Mouse (Mus musculus) intestine, embryonic 15.5 days (tissue): ENCODE results near the gene Slc22a22. TPM values are rescaled to one million over a fixed set of nuclear protein-coding genes. Genes with fewer than 3 reads are reported as not detected.

Experiments
- ATAC-seq: fragments of 200-750 bp; cut with Nextera tagmentation; 2 replicates; pipeline ENCODE4 v1.8.0; 2017; ENCODE audit warnings: moderate TSS enrichment, moderate library complexity
- H3K27ac ChIP-seq: fragments of 300-500 bp; sonication (generic); 2 replicates; pipeline ENCODE4 v1.5.1; 2015; ENCODE audit warnings: mild to moderate bottlenecking, inconsistent platforms
- H3K27me3 ChIP-seq: fragments of 300-500 bp; sonication (generic); replicated peaks from 2 replicates; pipeline ENCODE4 v1.6.1; 2015; ENCODE audit warnings: inconsistent platforms
- H3K36me3 ChIP-seq: fragments of 300-500 bp; sonication (generic); 2 replicates; pipeline ENCODE4 v1.6.1; 2015; ENCODE audit warnings: inconsistent platforms
- H3K4me1 ChIP-seq: fragments of 300-500 bp; sonication (generic); replicated peaks from 2 replicates; pipeline ENCODE4 v1.6.1; 2015; ENCODE audit warnings: inconsistent platforms
- H3K4me2 ChIP-seq: fragments of 300-500 bp; sonication (generic); replicated peaks from 2 replicates; pipeline ENCODE4 v1.6.1; 2015; ENCODE audit warnings: mild to moderate bottlenecking, inconsistent platforms
- H3K4me3 ChIP-seq: fragments of 300-500 bp; sonication (generic); replicated peaks from 2 replicates; pipeline ENCODE4 v1.5.1; 2015; ENCODE audit warnings: inconsistent platforms
- H3K9ac ChIP-seq: fragments of 300-500 bp; sonication (generic); 2 replicates; pipeline ENCODE4 v1.6.1; 2015; ENCODE audit warnings: inconsistent platforms
- H3K9me3 ChIP-seq: fragments of 300-500 bp; sonication (generic); 2 replicates; pipeline ENCODE4 v1.6.1; 2016; ENCODE audit warnings: inconsistent platforms
- WGBS: fragments of 180-500 bp; shearing (Covaris S2); methylation state at CpG from one replicate; pipeline ENCODE4 v1.1.7; 2015; 5-methylcytosine and 5-hydroxymethylcytosine counted together
- polyA plus RNA-seq: library from polyadenylated mRNA; unstranded; fragments of >200 nt; fragmentation: Nextera tagmentation; extraction: Ambion mirVana; gene quantifications from 2 replicates; pipeline ENCODE4 v1.2.1, GENCODE M21; 2015

Slc22a22 gene
- polyA plus RNA-seq, 1 experiment from 2014 or later, result not detected

DNA sequence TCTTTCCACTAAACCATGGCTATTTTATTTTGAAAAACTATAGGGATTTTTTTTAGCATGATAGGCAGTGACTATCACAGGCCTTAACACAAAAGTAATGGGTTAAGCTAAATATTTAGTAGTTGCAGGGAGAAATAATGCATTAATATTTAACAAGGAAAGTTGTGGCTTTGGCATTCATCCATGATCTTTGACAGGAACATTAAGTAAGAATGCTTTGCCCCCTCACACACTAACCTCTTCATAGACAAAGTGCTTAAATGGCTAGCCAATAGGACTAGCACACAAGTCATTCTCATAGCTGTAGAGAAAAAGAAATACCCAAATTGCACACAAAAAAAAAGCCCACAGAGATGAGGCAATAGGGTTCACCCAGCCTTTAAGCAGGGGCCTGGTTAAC is 11.4 kb downstream of the Slc22a22 start:
- no peak for ATAC-seq
- Histone ChIP-seq H3K4me2 (no peak overlapping the region), H3K27me3 (no peaks in the 10 kb centered on the region), H3K9me3 (no peaks in the 10 kb centered on the region), H3K4me1 (no peaks in the 10 kb centered on the region), H3K36me3 (no peaks in the 10 kb centered on the region), H3K27ac (no peak overlapping the region), H3K9ac (no peak overlapping the region), H3K4me3 (no peak overlapping the region)

GRCm38 (mm10) chr15:57465061-57465460 is 12.4 kb downstream of the Slc22a22 start:
- Histone ChIP-seq H3K27me3 (no peaks in the 10 kb centered on the region), H3K4me2 (no peak overlapping the region), H3K9ac (no peak overlapping the region), H3K4me3 (no peak overlapping the region), H3K27ac (no peak overlapping the region), H3K36me3 (no peaks in the 10 kb centered on the region), H3K4me1 (no peaks in the 10 kb centered on the region), H3K9me3 (no peaks in the 10 kb centered on the region)
- WGBS, result 79% methylated on average over 6 of the region's 6 CpGs
- ATAC-seq, result no peak

GRCm38 (mm10) chr15:57464066-57464465 is 13.4 kb downstream of the Slc22a22 start:
- H3K4me2 ChIP-seq, result no peak overlapping the region
- no peaks in the 10 kb centered on the region for H3K9me3 ChIP-seq
- no peak overlapping the region for H3K27ac ChIP-seq
- H3K4me3 ChIP-seq, result no peak overlapping the region
- no peaks in the 10 kb centered on the region for H3K36me3 ChIP-seq
- no peak overlapping the region for H3K9ac ChIP-seq
- H3K27me3 ChIP-seq, result no peaks in the 10 kb centered on the region
- ATAC-seq, result no peak
- H3K4me1 ChIP-seq, result no peaks in the 10 kb centered on the region
- WGBS, result 61% methylated on average over 11 of the region's 11 CpGs

- Histone ChIP-seq H3K4me1 (no peaks in the 10 kb centered on the region), H3K36me3 (no peaks in the 10 kb centered on the region), H3K27me3 (no peaks in the 10 kb centered on the region), H3K9ac (no peak overlapping the region), H3K4me3 (no peak overlapping the region), H3K9me3 (no peaks in the 10 kb centered on the region), H3K4me2 (no peak overlapping the region), H3K27ac (no peak overlapping the region)
- WGBS, result 71% methylated on average over 1 of the region's 1 CpGs
- ATAC-seq, result no peak
These were observed 16.1 kb downstream of the Slc22a22 start for GRCm38 (mm10) chr15:57461284-57461683.

DNA sequence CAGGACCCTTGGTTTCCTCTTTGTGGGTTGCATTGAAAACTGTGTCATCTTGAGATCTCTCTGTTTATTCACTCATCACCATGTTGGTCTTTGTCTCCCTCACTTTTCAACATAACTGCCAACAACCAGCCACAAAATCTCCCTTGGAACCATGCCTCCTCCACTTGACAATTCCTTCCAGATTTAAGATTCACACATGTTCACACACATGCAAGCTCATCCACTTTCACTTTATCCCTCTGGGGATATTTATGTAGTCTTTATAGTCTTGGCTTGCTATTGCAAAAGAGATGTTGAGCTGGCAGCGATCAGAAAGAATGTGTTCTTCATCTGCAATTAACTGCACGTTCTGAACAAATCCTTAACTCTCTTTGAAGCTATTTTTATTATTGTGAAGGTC is 20.1 kb downstream of the Slc22a22 start:
- Histone ChIP-seq H3K4me3 (no peak overlapping the region), H3K27me3 (no peaks in the 10 kb centered on the region), H3K27ac (no peak overlapping the region), H3K9me3 (no peaks in the 10 kb centered on the region), H3K4me1 (no peaks in the 10 kb centered on the region), H3K9ac (no peak overlapping the region), H3K36me3 (no peaks in the 10 kb centered on the region), H3K4me2 (no peak overlapping the region)
- 47% methylated on average over 2 of the region's 2 CpGs for WGBS
- no peak for ATAC-seq

- Histone ChIP-seq H3K9me3 (no peaks in the 10 kb centered on the region), H3K27ac (no peak overlapping the region), H3K4me1 (no peaks in the 10 kb centered on the region), H3K4me2 (no peak overlapping the region), H3K27me3 (no peaks in the 10 kb centered on the region), H3K4me3 (no peak overlapping the region), H3K36me3 (no peaks in the 10 kb centered on the region), H3K9ac (no peak overlapping the region)
- no peak for ATAC-seq
- 45% methylated on average over 2 of the region's 2 CpGs for WGBS
These were observed 42.6 kb downstream of the Slc22a22 start for GRCm38 (mm10) chr15:57434710-57435404.

GRCm38 (mm10) chr15:57408498-57408897 is 68.9 kb downstream of the Slc22a22 start:
- Histone ChIP-seq H3K9ac (no peak overlapping the region), H3K36me3 (no peaks in the 10 kb centered on the region), H3K4me2 (no peak overlapping the region), H3K4me3 (no peak overlapping the region), H3K4me1 (no peaks in the 10 kb centered on the region), H3K27me3 (no peaks in the 10 kb centered on the region), H3K27ac (no peak overlapping the region), H3K9me3 (no peaks in the 10 kb centered on the region)
- WGBS, result 62% methylated on average over 2 of the region's 2 CpGs
- no peak for ATAC-seq

- Histone ChIP-seq H3K9me3 (no peaks in the 10 kb centered on the region), H3K27ac (no peak overlapping the region), H3K4me2 (no peak overlapping the region), H3K36me3 (no peaks in the 10 kb centered on the region), H3K27me3 (no peaks in the 10 kb centered on the region), H3K9ac (no peak overlapping the region), H3K4me3 (no peak overlapping the region), H3K4me1 (no peaks in the 10 kb centered on the region)
- WGBS, result 55% methylated on average over 3 of the region's 3 CpGs
- no peak for ATAC-seq
These were observed 78.8 kb downstream of the Slc22a22 start for GRCm38 (mm10) chr15:57398439-57399148.

- ATAC-seq, result no peak
- WGBS, result 76% methylated on average over 4 of the region's 4 CpGs
These were observed 83.4 kb downstream of the Slc22a22 start for GRCm38 (mm10) chr15:57394053-57394452.

GRCm38 (mm10) chr15:57380381-57380780 is 97.0 kb downstream of the Slc22a22 start:
- no peak overlapping the region for H3K27ac ChIP-seq
- no peak overlapping the region for H3K9ac ChIP-seq
- no peak overlapping the region for H3K4me2 ChIP-seq
- WGBS, result 84% methylated on average over 7 of the region's 7 CpGs
- no peaks in the 10 kb centered on the region for H3K4me1 ChIP-seq
- H3K9me3 ChIP-seq, result no peaks in the 10 kb centered on the region
- H3K4me3 ChIP-seq, result no peak overlapping the region
- no peak for ATAC-seq
- H3K36me3 ChIP-seq, result no peaks in the 10 kb centered on the region
- no peaks in the 10 kb centered on the region for H3K27me3 ChIP-seq

More at GRCm38 (mm10) chr15:57394053-57394452, 83.4 kb downstream of the Slc22a22 start:
- Histone ChIP-seq H3K9me3 (no peaks in the 10 kb centered on the region), H3K4me2 (no peak overlapping the region), H3K36me3 (no peaks in the 10 kb centered on the region), H3K27ac (no peak overlapping the region), H3K4me1 (no peaks in the 10 kb centered on the region), H3K27me3 (no peaks in the 10 kb centered on the region), H3K9ac (no peak overlapping the region), H3K4me3 (no peak overlapping the region)

- Histone ChIP-seq H3K4me1 (no peaks in the 10 kb centered on the region), H3K9me3 (no peaks in the 10 kb centered on the region), H3K4me3 (no peak overlapping the region), H3K27me3 (no peaks in the 10 kb centered on the region), H3K9ac (no peak overlapping the region), H3K27ac (no peak overlapping the region), H3K36me3 (no peaks in the 10 kb centered on the region), H3K4me2 (no peak overlapping the region)
- 76% methylated on average over 1 of the region's 1 CpGs for WGBS
- no peak for ATAC-seq
These were observed 111.0 kb downstream of the Slc22a22 start for GRCm38 (mm10) chr15:57366446-57366845.

GRCm38 (mm10) chr15:57355278-57355677 is 122.1 kb downstream of the Slc22a22 start:
- no peak for ATAC-seq
- Histone ChIP-seq H3K27ac (no peak overlapping the region), H3K9ac (no peak overlapping the region), H3K9me3 (no peaks in the 10 kb centered on the region), H3K4me1 (no peaks in the 10 kb centered on the region), H3K27me3 (no peaks in the 10 kb centered on the region), H3K36me3 (no peaks in the 10 kb centered on the region), H3K4me3 (no peak overlapping the region), H3K4me2 (no peak overlapping the region)
- WGBS, result 80% methylated on average over 4 of the region's 4 CpGs

DNA sequence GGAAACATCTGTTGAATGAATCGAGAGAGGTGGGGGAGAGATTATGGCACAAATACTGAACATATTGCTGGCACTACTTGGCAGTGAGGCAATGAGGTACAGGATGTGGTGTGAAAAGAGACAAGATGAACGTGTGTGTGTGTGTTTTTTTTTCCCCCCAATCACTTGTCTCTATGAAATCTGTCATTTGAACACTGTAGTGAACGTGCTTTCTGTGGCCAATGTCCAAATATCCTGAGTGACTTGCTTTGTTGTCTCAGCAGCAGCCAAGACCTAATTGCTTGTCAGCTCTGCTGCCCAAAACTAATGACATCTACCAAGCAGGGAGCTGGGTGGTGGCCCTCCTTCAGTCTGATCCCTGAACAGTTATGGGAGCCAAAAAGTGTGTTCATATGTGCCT is 136.9 kb downstream of the Slc22a22 start:
- Histone ChIP-seq H3K4me2 (no peak overlapping the region), H3K27me3 (no peaks in the 10 kb centered on the region), H3K4me1 (no peaks in the 10 kb centered on the region), H3K36me3 (no peaks in the 10 kb centered on the region), H3K9me3 (no peaks in the 10 kb centered on the region), H3K4me3 (no peak overlapping the region), H3K27ac (no peak overlapping the region), H3K9ac (no peak overlapping the region)
- ATAC-seq, result no peak
- 53% methylated on average over 3 of the region's 3 CpGs for WGBS
